Mouse (Mus musculus) heart, adult 8-10 months (tissue): ENCODE measurements at regions not wholly inside any gene's neighbourhood (a gene's known extent, or its start where the extent isn't known, plus 50 kb on each side); places are given as distances from the start of the nearest gene placed in this dataset.

Experiments
- DNase-seq: peaks from one replicate; pipeline ENCODE4 v3.0.0; 2022; ENCODE audit warnings: low spot score

DNA sequence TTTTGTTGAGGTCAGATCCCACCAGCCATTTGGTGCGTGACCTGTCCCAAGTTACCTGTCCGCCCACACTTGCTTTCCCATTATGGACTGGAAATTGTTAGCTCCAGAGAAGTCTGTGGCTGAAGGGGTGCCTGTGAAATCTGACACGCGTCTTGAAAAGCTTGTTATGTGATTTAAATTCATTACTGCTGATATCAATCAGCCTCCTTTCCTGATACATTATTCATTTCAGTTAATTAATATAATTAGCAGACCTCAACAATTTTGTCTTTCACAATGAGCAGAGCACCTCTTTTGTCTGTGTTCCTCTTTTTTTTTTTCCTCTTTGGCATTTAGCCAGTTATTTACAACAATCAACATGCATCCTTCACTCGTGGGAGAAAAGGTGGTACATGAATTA is 58.6 kb upstream of the Grip1 start:
- DNase-seq: no peak

DNA sequence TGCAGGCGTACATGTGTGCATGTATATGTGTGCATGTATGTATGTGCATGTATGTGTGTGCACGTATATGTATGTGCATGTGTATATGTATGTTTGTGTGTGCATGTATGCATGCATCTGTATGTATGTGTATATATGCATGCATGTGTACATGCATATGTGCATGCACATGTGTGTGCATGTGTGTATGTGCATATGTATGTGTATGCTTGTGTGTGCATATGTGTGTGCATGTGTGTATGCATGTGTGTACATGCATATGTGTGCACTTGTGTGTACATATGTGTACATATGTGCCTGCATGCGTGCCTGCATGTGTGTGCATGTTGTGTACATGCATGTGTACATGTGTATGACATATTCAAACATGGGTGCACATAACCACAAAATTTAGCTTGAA is 65.7 kb upstream of the Grip1 start:
- DNase-seq: no peak

GRCm38 (mm10) chr10:119382257-119382656 is 71.4 kb upstream of the Grip1 start:
- DNase-seq: no peak

DNA sequence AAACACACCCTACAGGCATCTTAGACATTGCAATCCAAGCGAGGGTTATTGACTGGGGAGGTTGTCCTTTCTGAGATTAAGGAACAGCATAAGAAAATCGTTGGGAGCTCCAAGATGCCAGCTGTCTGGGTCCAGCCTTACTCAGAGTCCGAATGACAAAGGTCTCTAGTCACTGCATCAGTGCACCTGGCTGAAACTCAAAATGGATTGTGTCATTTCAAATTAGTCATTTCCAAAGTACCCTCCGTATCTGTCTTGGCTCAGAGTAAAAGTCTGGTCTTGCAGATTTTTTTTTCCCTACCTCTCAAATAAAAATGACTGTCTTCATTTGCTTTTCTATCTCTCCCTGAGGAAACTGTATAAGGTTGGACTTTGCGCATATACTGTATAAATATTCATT is 85.1 kb upstream of the Grip1 start:
- DNase-seq: no peak

- DNase-seq: peak; percentile 3
These were observed 90.0 kb upstream of the Grip1 start for GRCm38 (mm10) chr10:119363616-119364015.

GRCm38 (mm10) chr10:119358730-119359292 is 94.8 kb upstream of the Grip1 start:
- no peak for DNase-seq

- no peak for DNase-seq
These were observed 102.7 kb upstream of the Cand1 start for GRCm38 (mm10) chr10:119342317-119343114.

DNA sequence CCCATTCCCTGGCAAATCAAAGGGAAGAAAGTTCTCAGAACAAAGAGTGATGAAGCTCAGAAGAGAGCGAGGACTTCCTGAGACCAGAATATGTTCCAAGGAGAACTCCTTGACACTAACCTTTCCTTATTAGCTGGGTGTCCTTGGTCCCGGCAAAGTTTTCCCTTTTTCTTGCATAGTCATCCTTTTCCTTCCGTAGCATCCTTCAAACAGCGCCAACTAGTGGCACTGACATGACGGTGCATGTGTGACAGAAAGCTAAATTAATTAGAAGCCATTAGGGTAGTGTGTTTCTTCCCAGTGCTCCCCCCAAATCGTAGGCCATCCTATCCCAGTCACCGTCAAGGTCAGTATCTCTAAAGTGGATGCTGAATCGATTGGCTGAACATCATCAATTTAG is 100.5 kb upstream of the Cand1 start:
- DNase-seq: no peak

DNA sequence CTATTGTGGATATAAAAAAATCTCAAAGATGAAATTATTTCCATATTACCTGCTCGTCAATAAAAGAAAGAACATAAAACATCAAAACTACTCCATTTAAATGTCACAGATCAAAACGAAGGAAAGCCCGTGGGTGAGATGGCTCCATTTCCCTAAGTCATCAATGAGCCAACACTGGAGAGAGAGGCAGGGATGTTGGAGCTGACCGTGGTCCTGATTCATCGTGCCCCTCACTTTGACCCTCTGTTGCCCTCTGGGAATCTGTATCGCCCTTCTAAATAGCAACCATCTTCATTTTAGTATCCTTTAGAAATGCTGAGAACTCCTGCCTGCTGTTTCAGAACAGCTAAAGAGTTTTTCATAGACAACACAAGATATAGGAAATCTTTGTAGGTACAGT is 87.1 kb upstream of the Cand1 start:
- no peak for DNase-seq

- no peak for DNase-seq
These were observed 80.1 kb upstream of the Cand1 start for GRCm38 (mm10) chr10:119319953-119320352.

GRCm38 (mm10) chr10:119318416-119318815 is 78.6 kb upstream of the Cand1 start:
- no peak for DNase-seq

DNA sequence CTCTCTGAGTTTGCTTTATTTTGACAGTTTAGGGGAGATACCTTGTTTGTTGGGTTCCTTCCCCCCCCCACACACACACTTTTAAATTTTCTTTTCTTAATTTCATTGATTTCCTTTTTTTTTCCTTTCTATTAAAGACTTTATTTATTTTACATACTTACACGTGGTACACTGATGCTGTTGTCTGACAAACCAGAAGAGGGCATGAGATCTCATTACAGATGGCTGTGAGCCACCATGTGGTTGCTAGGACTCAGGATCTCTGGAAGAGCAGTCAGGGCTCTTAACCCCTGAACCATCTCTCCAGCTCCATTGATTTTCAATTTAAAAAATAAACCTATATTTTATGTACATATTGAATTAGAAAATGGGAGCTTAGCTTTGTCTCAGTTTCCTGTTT is 71.7 kb upstream of the Cand1 start:
- DNase-seq: no peak

DNA sequence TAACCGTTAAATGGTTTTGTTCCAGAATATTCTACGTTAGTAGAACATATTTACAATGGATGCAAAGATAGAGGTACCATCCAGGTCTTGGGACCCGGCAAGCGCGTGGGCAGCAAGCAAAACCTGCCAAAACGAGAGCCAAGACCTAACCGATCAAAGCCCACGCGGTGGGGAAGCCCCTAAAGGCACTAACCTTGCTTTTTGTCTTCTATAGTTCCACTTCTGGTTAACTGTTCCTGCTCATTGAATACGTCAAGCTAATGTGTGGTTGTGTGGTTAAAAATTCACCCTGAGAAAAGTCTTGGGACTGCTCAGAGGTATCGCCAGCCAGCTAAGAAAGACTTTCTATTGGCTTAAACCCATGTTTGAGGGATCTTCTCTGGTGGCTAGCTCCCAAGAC is 55.9 kb upstream of the Cand1 start:
- no peak for DNase-seq

- no peak for DNase-seq
These were observed 54.7 kb upstream of the Cand1 start for GRCm38 (mm10) chr10:119294454-119295149.

DNA sequence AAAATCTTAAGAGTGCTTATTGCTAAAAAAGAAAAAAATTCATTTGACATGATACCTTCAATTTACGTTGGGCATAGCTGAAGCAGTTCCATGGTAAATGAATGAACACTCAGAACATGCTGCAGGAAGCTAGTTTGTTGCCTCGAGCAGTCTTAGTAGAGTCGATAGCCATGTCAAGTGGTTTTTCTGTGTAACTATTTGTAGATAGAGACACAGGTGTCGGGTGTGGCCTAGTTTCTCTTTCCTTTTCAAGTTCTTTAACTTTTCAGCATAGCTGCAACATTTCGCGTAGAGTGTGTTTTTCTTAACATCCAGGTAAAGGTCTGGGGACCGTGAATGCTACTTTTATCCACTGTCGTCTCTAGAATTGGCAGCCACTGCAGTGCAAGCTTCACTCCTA is 53.5 kb upstream of the Cand1 start:
- DNase-seq: no peak
